Mouse (Mus musculus): ENCODE results near the gene Cnnm3.

GRCm38 (mm10) chr1:36556553-36557456 is 45.1 kb downstream of the Cnnm3 start:
- TF ChIP-seq MYOG (IDR thresholded peaks at IDR 0.05; ENCODE audit: control insufficient read depth in 1 of 3, insufficient read depth in 1 of 3, insufficient read length in 2 of 3, low read depth in 2 of 3) (no peak), E2F4 (IDR thresholded peaks at IDR 0.05; ENCODE audit: insufficient read depth) (peak; percentile 46), MAX (IDR thresholded peaks at IDR 0.05; ENCODE audit: low read depth) (no peak), USF1 (IDR thresholded peaks at IDR 0.05; ENCODE audit: low read depth) (no peak)

Data from myocyte (in vitro differentiated cells).